Mouse (Mus musculus) kidney, adult 8-10 months (tissue): ENCODE results near the gene BC004004.

Source experiments
- DNase-seq, 2 experiments: peaks; one replicate each; pipeline ENCODE4 v3.0.0; 2022

BC004004 gene

DNA sequence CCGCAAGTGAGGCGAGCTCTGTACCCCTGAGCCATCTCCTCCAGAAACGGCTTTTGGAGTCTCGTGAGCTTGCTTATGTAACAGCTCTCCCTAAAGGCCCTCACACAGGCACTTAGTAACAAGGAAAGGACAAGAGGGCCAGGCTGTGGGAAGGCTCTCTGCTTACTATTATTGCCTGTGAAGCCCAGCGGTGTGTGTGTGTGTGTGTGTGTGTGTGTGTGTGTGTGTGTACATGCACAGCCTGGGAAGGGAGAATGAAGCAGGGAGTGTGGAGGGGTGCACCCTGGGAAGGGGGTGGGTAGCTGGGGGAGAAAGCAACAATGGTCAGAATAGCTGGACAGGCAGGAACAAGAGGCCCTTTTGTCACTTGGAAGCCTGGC, 86.9 kb downstream of the BC004004 start:
- DNase-seq = peak; percentile 42 to 67

GRCm38 (mm10) chr17:29355841-29356478, 87.4 kb downstream of the BC004004 start:
- DNase-seq = peak; percentile 82 to 86

DNA sequence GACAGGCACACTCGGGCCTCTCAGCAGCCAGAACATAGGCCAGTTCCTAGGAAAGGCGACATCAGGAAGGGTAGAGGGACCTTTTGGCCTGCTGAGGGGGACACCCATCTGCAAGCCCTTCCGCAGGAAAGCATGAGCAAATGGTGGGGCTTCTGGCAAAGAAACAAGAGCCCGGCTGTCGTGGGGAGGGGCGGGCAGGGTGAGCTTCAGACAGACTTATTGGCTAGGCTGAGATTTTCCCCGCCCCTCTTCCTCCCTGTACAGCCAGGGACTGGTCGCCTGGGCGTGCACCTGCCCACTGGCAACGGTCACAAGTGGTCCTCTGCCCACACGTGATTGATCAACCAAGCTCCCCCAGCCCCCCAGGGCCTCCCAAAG, 87.9 kb downstream of the BC004004 start:
- peak; percentile 73 to 83 for DNase-seq

- no peak for DNase-seq
These were observed 88.3 kb downstream of the BC004004 start for GRCm38 (mm10) chr17:29356882-29357281.

DNA sequence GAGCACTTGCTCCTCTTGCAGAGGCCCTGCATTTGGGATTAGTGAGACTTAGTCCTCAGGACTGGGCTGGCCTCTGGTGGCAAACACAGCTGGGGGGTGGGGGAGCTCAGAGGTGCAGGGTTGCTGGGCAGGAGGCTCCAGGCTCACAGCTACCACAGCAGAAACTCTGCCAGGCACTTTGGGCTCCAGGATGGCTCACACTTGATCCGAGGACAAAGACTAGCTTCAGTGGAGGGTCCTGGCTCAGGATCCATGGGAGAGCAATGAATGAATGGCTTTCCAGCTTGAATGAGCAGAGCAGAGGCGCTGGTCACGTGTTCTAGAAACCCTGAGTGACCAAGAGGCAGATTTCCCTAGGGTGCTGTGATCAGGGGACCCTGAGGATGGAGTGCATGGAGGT, 90.3 kb downstream of the BC004004 start:
- DNase-seq = no peak

DNA sequence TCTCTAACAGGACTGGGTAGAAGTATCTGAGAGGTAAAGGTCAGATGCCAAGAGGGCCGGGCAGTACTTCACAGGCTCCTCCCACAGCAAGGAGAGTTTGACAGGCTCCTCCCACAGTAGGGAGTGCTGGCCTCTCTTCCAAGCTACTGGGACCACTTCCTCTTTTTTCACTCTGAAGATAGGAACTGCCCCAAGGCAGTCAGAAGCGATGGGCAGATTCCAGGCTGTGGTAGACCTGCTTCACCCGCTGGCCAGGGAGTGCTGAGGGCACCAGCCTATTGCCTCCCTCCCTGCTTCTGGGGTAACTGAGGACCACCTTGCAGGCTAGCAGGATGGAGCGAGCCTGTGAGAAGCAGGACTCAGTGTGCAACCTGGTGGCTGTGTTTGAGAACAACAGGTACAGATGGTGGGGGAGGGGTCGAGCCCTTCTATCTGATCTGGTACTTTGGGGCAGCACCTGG, 92.2 kb downstream of the BC004004 start, which contains the start of gene Fgd2:
Gene Fgd2 (plus strand): TSS at position 154 of the 461 bp plus-strand sequence.
- peak in 1 of 2 experiments; percentile 25 for DNase-seq

DNA sequence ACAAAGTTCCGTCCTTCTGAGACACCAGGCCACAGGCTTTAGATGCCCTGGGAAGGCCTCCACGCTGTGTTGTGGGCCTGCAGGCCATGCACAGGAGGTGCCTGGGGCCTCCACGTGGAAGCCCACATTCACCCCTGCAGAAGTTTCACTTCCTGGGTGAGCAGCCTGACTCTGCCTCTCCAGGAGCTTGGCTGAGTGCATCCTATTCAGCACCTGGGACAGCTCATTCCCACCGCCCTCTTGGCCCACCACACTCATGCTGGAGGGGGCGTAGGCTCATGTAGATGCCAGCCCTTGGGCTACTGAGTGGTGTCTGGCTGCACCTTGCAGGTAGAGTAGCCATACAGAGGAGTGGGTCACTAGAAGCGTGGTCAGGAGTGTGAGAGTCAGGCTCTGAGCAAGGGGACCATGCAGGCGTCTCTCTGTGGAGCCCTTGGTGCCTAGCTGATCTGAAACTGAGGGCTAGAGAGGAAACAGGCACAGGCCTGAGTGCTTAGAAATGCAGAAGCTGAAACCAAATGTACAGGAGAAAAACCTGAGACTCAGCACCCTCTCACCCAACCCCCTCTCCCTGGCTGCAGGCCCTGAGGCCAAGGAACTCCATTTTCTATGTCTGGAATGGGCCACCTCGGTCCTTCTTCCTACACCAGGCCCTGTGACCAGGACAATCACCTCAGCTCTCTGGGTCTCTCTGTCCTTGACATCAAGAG, 93.5 kb downstream of the BC004004 start:
- DNase-seq = no peak

- no peak for DNase-seq
These were observed 94.5 kb downstream of the BC004004 start for GRCm38 (mm10) chr17:29363109-29363508.
